Mouse (Mus musculus) heart, postnatal 0 days (tissue): ENCODE results near the gene Lrch4. TPM values are rescaled to one million over a fixed set of nuclear protein-coding genes. Genes with fewer than 3 reads are reported as not detected.
A peak's percentile ranks its signal among the peaks of the same experiment; 100 is the strongest.
"Not testable (repeated sequence)": the region's sequence is repeated elsewhere in the genome, so short reads cannot be mapped to it uniquely, and the experiment has no call there.

Source experiments
- ATAC-seq: fragments of 200-750 bp; cut with Nextera tagmentation; 2 replicates; pipeline ENCODE4 v1.8.0; 2017; ENCODE audit warnings: low read depth, moderate number of reproducible peaks, moderate library complexity; ENCODE audit not compliant: insufficient read depth
- DNase-seq: peaks from one replicate; pipeline ENCODE4 v3.0.0-alpha.2; 2016; ENCODE audit warnings: low spot score
- H3K27ac ChIP-seq: fragments of 300-500 bp; sonication (generic); 2 replicates; pipeline ENCODE4 v1.5.1; 2014; ENCODE audit warnings: low read depth, mild to moderate bottlenecking
- H3K27me3 ChIP-seq: fragments of 300-500 bp; sonication (generic); 2 replicates; pipeline ENCODE4 v1.6.1; 2014; ENCODE audit warnings: low read length, mixed read lengths; ENCODE audit not compliant: control insufficient read depth, insufficient read depth
- H3K36me3 ChIP-seq: fragments of 300-500 bp; sonication (generic); replicated peaks from 2 replicates; pipeline ENCODE4 v1.6.1; 2014; ENCODE audit warnings: low read length, mixed read lengths; ENCODE audit not compliant: control insufficient read depth, insufficient read depth
- H3K4me1 ChIP-seq: fragments of 300-500 bp; sonication (generic); 2 replicates; pipeline ENCODE4 v1.6.1; 2014; ENCODE audit warnings: antibody characterized with exemption; ENCODE audit not compliant: control insufficient read depth, insufficient read depth
- H3K4me2 ChIP-seq: fragments of 300-500 bp; sonication (generic); 2 replicates; pipeline ENCODE4 v1.6.1; 2014; ENCODE audit warnings: low read depth, mild to moderate bottlenecking, low read length, moderate library complexity
- H3K4me3 ChIP-seq: fragments of 300-500 bp; sonication (generic); 2 replicates; pipeline ENCODE4 v1.5.1; 2014; ENCODE audit warnings: low read depth, low read length
- H3K9ac ChIP-seq: fragments of 300-500 bp; sonication (generic); replicated peaks from 2 replicates; pipeline ENCODE4 v1.6.1; 2014; ENCODE audit warnings: low read depth, low read length, mixed read lengths
- H3K9me3 ChIP-seq: fragments of 300-500 bp; sonication (generic); replicated peaks from 2 replicates; pipeline ENCODE4 v1.6.1; 2016; ENCODE audit warnings: low read length; ENCODE audit not compliant: control insufficient read depth
- CTCF ChIP-seq: IDR thresholded peaks from 2 replicates; pipeline ENCODE4 v1.5.1; 2016; ENCODE audit warnings: antibody characterized with exemption, control low read depth, low read depth
- EP300 ChIP-seq: IDR thresholded peaks from 2 replicates; pipeline ENCODE4 v1.6.1; 2016; ENCODE audit warnings: antibody characterized with exemption, low read depth
- WGBS: fragments of 180-500 bp; shearing (Covaris S2); extraction: QIAGEN DNeasy Blood & Tissue Kit; methylation state at CpG from one replicate; pipeline ENCODE4 v1.1.7; 2014; 5-methylcytosine and 5-hydroxymethylcytosine counted together
- polyA plus RNA-seq: library from polyadenylated mRNA; unstranded; fragments of >200 nt; fragmentation: Nextera tagmentation; extraction: Ambion mirVana; gene quantifications from 2 replicates; pipeline ENCODE4 v1.2.1, GENCODE M21; 2015
- total RNA-seq: library from RNA; depleted of rRNA; stranded (reverse); fragments of >200 nt; gene quantifications from 2 replicates; pipeline ENCODE4 v1.2.3, GENCODE M21; 2014; ENCODE audit warnings: low replicate concordance

Gene Lrch4
- total and polyA plus RNA-seq, 2 experiments from 2014 or later, result 12.7 to 15.9 TPM

DNA sequence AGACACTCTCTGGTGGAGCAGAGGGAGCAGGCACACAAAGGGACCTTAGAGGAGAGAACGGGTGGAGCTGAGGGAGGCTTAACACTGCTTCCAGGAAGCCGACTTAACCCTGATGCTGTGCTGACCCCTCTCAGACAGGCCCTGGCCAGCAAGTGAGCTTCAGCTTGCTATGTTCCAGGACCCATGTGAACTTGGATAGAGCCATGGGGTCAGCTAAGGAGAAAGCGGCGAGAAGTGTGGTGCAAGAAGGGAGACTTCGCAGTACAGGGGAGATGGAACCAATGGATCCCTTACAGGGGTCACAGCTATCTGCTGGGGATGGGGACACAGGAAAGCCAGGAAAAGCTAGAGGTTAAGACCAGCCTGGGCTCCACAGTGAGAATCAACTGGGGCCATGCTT lies 15.8 kb upstream of the Lrch4 start:
- H3K4me2 ChIP-seq, result no peak overlapping the region
- no peak for DNase-seq
- H3K27ac ChIP-seq, result no peak overlapping the region
- no peak overlapping the region for H3K4me3 ChIP-seq
- 72% methylated on average over 5 of the region's 5 CpGs for WGBS
- TF ChIP-seq CTCF (no peak), EP300 (no peak)
- no peaks in the 10 kb centered on the region for H3K36me3 ChIP-seq
- no peak for ATAC-seq
- H3K27me3 ChIP-seq, result no peaks in the 10 kb centered on the region
- H3K4me1 ChIP-seq, result peaks cover 31% of the 10 kb centered on the region
- no peaks in the 10 kb centered on the region for H3K9me3 ChIP-seq
- no peak overlapping the region for H3K9ac ChIP-seq

GRCm38 (mm10) chr5:137613550-137613949 lies 15.4 kb upstream of the Lrch4 start, which contains the start of gene Pcolce:
TSS of gene Pcolce (minus strand) at chr5:137613784.
- H3K9me3 ChIP-seq, result no peaks in the 10 kb centered on the region
- no peak within 1 kb of the TSS for H3K4me2 ChIP-seq
- no peak for DNase-seq
- H3K36me3 ChIP-seq, result no peaks in the 10 kb centered on the region
- peaks cover 31% of the 10 kb centered on the region for H3K4me1 ChIP-seq
- peak within 1 kb of the TSS; percentile 17; the same call in 1 of the 2 replicates for H3K27ac ChIP-seq
- 27% methylated on average over 11 of the region's 11 CpGs for WGBS
- H3K27me3 ChIP-seq, result no peaks in the 10 kb centered on the region
- no peak within 1 kb of the TSS for H3K4me3 ChIP-seq
- TF ChIP-seq EP300 (no peak), CTCF (no peak)
- no peak for ATAC-seq
- H3K9ac ChIP-seq, result no peak within 1 kb of the TSS

DNA sequence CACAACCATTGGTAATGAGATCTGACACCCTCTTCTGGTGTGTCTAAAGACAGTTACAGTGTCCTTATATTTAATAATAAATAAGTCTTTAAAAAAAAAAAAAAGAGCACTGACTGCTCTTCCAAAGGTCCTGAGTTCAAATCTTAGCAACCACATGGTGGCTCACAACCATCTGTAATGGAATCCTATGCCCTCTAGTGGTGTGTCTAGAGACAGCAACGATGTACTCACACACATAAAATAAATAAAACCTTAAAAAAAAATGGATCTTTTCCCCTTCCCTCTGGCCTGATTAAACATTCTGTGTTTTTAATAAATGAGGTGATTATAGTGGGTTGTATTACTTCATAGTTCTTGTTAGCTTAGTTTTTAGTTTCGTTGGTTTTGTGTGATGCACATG lies 14.0 kb upstream of the Lrch4 start:
- 93% methylated on average over 2 of the region's 2 CpGs for WGBS
- not testable (repeated sequence) for H3K27ac ChIP-seq, H3K9me3 ChIP-seq, H3K27me3 ChIP-seq, H3K4me2 ChIP-seq, H3K36me3 ChIP-seq, H3K4me3 ChIP-seq, H3K9ac ChIP-seq, DNase-seq, ATAC-seq
- H3K4me1 ChIP-seq, result peaks cover 29% of the 10 kb centered on the region

DNA sequence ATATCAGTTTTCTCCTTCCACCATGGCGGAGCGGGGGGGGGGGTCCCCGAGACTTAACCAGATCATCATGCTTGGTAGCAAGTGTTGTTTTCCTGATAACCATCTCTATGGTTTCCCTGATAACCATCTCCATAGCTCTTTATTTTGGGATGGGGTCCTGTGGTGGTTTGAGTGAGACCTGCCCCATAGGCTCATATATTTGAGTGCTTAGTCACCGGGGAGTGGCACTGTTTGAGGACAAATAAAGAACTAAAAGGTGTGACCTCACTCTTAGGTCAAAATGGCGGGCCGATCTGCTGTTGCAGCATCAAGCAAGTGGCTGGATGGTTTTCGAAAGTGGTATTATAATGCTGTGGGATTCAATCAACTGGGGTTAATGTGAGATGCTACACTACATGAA lies 13.6 kb upstream of the Lrch4 start:
- Histone ChIP-seq H3K4me3 (no peak overlapping the region), H3K4me1 (peaks cover 25% of the 10 kb centered on the region), H3K36me3 (no peaks in the 10 kb centered on the region), H3K4me2 (no peak overlapping the region), H3K27ac (no peak overlapping the region), H3K9me3 (no peaks in the 10 kb centered on the region), H3K27me3 (no peaks in the 10 kb centered on the region), H3K9ac (no peak overlapping the region)
- ATAC-seq (no peak), DNase-seq (no peak)
- TF ChIP-seq EP300 (no peak), CTCF (no peak)
- WGBS, result 85% methylated on average over 7 of the region's 7 CpGs

DNA sequence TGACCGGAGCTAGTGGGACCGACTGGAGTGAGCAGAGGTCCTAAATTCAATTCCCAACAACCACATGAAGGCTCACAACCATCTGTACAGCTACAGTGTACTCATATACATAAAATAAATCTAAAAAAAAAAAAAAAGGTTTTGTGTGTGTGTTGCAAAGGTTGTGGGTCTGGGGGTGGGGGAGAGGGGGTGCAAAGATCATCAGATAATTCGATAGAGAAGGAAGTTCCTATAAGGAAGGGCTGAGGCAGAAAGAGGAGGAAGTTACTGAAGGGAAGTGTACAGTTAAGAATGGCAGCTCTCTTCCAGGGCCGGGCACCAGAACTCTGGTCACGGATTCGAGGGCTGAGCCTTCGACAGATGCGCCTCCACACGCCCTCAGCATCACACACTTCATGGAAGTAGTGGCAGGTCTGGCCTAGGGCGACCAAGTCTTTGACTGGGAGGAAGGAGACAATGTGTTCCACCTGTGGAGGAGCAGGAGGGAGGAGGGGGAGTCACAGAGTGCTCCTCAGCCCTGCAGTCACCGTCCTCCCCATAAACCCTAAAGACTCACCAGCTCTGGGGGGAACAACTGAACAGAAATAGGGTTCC lies 4.9 kb upstream of the Lrch4 start:
- ATAC-seq, result no peak
- 73% methylated on average over 11 of the region's 11 CpGs for WGBS

GRCm38 (mm10) chr5:137627991-137628390 lies 930 bp upstream of the Lrch4 start:
- Histone ChIP-seq H3K4me3 (peak overlapping the region; percentile 59), H3K4me1 (peaks cover 23% of the 10 kb centered on the region), H3K9me3 (no peaks in the 10 kb centered on the region), H3K9ac (peak overlapping the region; percentile 66), H3K4me2 (peak overlapping the region; percentile 86), H3K27ac (peak overlapping the region; percentile 84), H3K27me3 (no peaks in the 10 kb centered on the region), H3K36me3 (peaks cover 6% of the 10 kb centered on the region; the same call in 1 of the 2 replicates)
- 5% methylated on average over 9 of the region's 9 CpGs for WGBS
- ATAC-seq, result no peak
- TF ChIP-seq CTCF (peak; percentile 7; the same call in 1 of the 2 replicates), EP300 (no peak)
- DNase-seq, result peak; percentile 44

More for the DNA sequence above, 4.9 kb upstream of the Lrch4 start:
- H3K27ac ChIP-seq, result no peak overlapping the region
- 0 out of 2 replicates have a peak, but pooled peaks cover 5% of the 10 kb centered on the region for H3K4me1 ChIP-seq
- no peak overlapping the region for H3K9ac ChIP-seq
- no peaks in the 10 kb centered on the region for H3K27me3 ChIP-seq
- no peaks in the 10 kb centered on the region for H3K36me3 ChIP-seq
- no peak overlapping the region for H3K4me2 ChIP-seq
- no peak overlapping the region for H3K4me3 ChIP-seq
- H3K9me3 ChIP-seq, result no peaks in the 10 kb centered on the region
- no peak for TF ChIP-seq CTCF
- TF ChIP-seq EP300, result no peak
- DNase-seq, result no peak
